Mouse (Mus musculus) heart, postnatal 36 days (tissue): ENCODE results near the gene Pik3r6. TPM values are rescaled to one million over a fixed set of nuclear protein-coding genes. Genes with fewer than 3 reads are reported as not detected.

Experiments
- DNase-seq, 2 experiments: peaks; one replicate each; pipeline ENCODE4 v3.0.0; 2021 to 2022
- intact Hi-C: fragments of 180-260 bp; cut with DNase I; formaldehyde crosslinking; loops from one replicate; pipeline ENCODE4 v1.15.1; 2025
- total RNA-seq, 2 experiments: library from RNA; stranded (reverse); gene quantifications; 2 replicates each; pipeline ENCODE4 v1.2.3; 2021

Pik3r6 gene
- total RNA-seq, 2 experiments from 2014 or later = 4.6 to 6.3 TPM

DNA sequence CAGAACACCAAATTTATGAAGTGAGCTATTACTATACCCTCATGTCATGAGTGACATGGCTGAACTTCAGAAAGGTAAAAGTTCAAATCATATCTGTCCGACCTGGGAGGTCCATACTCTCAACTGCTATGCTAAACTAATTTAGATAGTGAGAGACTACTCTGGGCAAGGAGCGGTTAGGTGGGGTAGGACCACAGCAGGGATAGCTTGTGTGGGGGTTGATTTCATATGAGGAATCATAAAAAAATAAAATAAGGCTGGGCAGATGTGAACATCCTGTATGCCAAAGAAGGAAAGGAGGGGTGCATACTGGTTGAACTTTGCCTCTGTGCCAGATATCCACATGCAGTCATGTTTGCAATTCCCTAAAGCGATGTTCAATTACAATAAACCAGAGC lies 62.2 kb downstream of the Pik3r6 start:
- no peak for DNase-seq
- intact Hi-C loops = loop anchor here (5.0 kb wide), 1 partner anchor 162 kb away; no protein-coding TSS in a partner anchor

DNA sequence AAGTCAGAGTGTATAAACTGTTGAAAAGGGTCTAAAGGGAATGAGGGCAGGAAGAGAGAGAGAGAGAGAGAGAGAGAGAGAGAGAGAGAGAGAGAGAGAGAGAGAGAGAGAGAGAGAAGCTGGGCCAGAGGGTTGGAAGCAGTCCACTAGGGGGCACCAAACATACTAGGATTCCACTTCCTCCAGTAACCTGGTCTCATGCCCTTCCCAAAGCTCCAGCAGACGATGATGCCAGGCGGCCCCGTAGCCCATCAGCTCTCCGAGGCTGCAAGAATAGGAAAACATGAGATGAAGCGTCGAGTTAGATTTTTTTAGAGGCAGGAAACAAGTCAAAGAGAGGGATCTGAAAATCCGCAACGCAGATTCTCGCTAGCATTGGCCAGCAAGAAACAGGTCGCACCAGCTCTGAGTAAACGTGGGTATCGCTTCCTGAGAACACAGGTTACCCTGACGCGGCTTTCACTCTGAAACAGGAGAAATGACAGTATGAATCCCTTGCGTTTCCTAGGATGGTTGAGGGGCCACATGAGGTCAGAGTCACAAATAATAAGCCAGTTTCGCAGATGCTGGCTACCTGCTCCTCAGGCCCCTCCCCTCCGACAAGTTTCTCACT lies 63.7 kb downstream of the Pik3r6 start:
- intact Hi-C loops = loop anchor here (2.0 to 5.0 kb wide), 3 partner anchors 161 to 308 kb away; no protein-coding TSS in a partner anchor
- DNase-seq = peak; percentile 68 to 76

DNA sequence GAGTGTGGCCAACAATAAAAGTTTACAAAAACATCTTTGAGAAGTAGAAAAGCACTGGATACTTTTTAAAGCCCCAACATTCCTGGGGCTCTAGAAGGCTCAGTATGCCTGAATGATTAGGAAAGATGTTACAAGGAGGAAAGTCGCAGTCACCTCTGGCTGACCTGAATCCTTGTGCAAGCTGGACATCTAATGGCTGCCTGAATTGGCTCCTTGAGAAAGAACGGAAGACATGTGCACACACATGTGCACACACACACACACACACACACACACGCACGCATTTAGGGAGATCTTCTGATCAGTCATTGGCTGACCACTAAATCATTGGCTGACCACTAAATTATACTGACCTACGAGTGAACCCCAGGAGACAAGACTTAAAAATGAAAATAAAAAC lies 68.0 kb downstream of the Pik3r6 start:
- DNase-seq = no peak
- intact Hi-C loops = no loop called here

DNA sequence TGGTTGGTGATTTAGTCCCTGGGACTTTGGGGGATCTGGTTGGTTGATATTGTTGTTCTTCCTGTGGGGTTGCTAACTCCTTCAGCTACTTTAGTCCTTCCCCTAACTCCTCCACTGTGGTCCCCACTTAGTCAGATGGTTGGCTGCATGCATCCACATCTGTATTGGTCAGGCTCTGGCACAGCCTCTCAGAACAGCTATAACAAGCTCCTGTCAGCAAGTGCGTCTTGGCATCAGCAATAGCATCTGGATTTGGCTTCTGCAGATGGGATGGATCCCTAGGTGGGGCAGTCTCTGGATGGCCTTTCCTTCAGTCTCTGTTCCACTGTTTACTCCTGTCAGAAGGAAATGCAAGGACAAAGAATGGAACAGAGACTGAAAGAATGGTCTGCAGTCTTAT lies 74.3 kb downstream of the Pik3r6 start:
- intact Hi-C loops = no loop called here
- no peak for DNase-seq

DNA sequence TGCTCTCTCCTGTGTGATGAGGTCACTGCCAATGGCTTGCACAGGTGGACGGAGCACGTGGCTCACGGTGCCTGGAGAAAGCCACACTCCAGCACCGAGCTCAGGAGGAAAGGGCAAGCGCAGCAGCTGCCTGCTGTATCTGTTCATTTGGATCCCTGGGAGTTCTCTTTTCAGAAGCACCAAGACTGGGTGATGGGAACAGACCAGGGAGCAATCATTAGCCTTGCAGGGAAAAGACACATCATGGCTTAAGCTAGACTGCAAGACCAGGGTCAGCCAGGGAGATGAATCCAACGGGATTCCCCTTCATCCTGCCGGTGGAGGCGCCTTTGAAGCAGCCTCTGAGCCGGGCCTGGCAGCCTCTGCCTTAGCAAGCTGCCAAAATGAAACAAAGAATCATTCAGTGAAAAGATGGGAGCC lies 76.7 kb downstream of the Pik3r6 start:
- DNase-seq = peak in 1 of 2 experiments; percentile 25
- intact Hi-C loops = no loop called here

DNA sequence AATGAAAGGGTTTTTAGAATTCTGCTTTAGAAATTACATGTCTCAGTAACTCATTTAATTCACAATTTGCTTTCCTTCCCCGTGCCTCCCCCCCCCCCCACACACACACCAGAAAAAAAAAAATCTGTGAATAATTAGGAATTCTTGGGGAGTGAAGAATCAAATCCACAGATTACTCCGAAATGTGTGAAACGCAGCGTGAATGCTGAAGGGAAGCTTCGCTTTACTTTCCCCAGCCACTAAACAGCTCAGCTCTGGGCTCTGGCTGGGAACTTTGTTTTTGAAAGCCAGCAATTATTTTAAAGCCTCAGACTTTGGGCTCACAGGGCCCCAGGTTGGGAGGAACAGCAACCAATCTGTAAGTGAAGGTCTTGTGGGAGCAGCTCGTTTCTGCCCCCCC lies 77.7 kb downstream of the Pik3r6 start:
- DNase-seq = no peak
- intact Hi-C loops = no loop called here

DNA sequence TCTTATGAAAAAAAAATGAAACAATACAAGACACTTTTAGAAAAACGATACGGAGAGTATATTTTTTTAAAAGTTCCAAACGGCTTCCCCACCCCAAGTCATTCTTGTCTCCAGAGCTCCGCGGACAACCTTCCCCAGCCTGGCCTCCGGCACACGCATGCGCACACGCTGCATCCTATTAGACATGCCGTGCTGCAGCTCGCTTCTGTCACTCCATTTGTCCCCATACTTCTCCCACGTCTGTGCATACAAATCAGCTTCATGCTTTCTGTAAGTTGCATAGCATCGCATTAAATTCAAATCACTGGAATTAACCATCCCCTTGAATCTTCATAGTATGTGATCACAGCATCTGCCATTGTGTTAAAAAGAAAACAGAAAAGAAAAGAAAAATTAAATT lies 80.4 kb downstream of the Pik3r6 start:
- intact Hi-C loops = no loop called here

DNA sequence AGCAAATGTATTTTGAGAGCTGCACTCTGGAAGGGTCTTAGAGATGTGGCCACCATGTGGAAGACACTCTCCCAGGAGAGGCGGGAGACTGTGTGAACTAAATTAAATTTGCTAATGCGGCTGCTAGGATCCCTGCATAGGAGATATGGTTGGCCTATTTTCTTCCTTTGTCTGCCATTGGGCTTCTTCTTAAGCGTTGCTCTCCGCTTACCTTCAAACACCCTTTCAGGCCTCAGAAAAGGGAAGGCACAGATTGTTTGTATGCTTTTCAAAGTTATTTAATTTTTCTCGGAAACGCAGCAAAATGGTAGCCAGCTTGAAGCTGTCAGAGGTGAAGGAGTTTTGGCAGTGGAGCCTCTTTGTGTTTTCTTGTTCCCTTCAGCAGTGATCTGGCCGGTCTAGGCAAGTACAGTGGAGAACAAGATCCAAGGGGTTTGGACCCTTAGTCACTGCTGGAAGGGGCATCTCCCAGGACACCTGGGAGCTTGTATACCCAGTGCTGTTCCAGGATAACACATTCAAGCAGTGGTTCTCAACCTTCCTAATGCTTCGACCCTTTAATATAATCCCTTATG lies 81.2 kb downstream of the Pik3r6 start:
- intact Hi-C loops = no loop called here
- DNase-seq = peak in 1 of 2 experiments; percentile 31

More for the DNA sequence above, 80.4 kb downstream of the Pik3r6 start:
- no peak for DNase-seq

DNA sequence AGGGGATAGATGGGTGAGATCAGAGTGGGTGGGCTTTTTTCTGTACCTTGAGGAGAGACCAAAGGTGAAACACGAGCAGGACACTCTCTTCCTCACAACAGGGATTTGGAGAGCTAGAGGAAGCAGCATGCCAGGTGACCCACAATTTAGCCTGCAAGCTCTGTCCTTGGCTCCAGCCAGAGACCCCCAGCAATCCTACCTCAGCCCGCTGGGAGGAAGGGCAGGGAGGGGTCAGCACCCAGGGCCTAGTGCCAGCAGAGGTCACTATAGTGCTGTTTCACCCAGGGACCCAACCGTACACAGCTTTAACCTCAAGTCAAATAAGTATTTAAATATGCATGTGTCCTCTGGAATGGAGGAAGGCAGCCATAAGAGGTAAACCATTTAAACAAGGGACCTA lies 83.1 kb downstream of the Pik3r6 start:
- intact Hi-C loops = loop anchor here (2.0 to 5.0 kb wide), 2 partner anchors 136 to 221 kb away; no protein-coding TSS in a partner anchor
- DNase-seq = peak in 1 of 2 experiments; percentile 20

DNA sequence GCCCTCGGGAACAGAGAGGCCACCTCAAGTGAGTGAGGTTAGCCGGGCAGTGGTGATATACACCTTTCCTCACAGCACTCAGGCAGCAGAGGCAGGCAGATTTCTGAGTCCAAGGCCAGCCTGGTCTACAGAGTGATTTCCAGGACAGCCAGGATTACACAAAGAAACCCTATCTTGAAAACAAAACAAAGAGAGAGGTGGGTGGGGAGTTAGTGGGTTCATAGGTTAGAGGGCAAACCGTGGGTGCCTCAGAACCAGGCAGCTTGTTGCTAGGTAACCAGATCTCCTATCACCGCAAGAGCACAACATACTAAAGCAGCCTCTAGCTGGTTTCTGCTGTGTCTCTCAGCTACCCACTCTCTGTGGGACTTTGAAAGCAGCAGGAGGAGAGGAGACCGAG lies 83.9 kb downstream of the Pik3r6 start, which contains the start of gene Ccdc42:
Ccdc42 (plus strand) TSS at position 301 of the 400 bp plus-strand sequence.
- intact Hi-C loops = loop anchor here (2.0 to 5.0 kb wide), 2 partner anchors 136 to 220 kb away; no protein-coding TSS in a partner anchor
- no peak for DNase-seq

DNA sequence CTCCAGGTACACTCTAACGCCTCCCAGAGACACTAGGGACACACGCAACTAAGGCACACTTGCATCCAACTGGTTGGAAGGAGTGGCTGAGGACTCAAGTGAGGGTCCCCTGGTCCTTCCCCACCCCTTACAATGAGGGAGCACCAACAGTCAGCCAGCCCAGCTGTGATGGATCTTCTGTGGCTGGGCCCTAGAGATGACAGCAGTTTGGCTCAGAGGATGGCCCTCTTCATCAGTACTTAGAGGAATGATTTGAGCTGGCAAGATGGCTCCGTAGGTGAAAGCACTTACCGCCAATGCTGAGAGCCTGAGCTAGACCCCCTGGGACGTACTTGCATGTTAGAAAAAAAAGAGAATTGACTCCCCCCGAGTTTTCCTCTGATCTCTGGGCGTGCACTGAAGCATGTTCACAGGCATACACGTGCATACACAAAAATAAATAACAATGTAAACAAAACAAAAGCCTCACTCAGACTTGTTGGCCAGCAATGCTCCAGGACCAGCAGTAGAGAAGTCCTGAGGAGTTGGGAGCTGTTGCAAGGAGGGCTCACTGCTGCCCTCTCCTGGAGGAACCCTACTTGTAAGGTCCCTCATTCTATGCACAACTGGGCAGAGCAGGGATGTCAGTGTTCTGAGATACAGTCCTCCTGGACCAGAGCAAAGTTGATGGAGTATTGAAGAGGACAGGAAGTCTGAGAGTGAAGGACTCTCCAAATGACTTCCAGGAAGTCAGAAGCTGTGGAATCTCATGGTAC lies 86.4 kb downstream of the Pik3r6 start:
- intact Hi-C loops = loop anchor here (5.0 kb wide), 1 partner anchor 133 kb away; no protein-coding TSS in a partner anchor
- DNase-seq = peak; percentile 81 to 89

DNA sequence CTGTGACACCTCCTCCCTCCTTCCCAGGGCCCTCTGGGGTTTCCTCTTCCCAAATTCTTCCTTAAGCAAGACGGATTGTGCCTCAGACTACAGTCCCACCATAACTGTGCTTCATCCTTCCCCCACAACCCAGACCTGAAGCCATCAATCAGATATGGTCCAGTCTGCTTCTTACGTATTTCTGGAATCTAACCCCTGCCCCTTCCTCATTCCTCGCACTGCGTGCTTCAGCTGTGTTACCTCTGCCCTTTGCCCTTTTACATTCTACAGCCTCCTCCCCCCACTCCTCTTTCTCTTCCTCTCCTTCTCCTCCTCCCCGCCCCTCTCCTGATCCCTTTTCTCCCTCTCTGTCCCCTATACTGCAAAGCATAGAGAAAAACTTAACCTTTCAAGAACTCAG lies 88.9 kb downstream of the Pik3r6 start:
- DNase-seq = no peak
- intact Hi-C loops = no loop called here

DNA sequence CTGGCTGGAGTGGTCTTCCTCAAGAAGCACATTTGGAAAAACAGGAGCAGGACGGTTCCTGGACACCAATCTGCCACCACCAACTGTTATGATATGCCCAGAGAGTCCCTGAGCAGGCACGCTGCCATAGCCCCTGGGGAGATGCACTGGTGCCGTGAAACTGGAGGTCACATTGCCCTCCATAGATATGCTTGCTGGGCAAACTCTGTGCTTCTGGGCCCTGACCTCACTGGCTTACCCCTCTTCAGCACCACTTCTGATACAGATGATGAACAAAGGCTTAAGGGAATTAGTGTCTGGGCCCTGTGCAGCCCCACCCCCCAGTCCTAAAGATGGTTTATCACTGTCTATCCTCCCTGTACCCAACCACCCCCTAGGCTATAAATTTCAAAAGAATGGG lies 90.4 kb downstream of the Pik3r6 start:
- no peak for DNase-seq
- intact Hi-C loops = no loop called here

DNA sequence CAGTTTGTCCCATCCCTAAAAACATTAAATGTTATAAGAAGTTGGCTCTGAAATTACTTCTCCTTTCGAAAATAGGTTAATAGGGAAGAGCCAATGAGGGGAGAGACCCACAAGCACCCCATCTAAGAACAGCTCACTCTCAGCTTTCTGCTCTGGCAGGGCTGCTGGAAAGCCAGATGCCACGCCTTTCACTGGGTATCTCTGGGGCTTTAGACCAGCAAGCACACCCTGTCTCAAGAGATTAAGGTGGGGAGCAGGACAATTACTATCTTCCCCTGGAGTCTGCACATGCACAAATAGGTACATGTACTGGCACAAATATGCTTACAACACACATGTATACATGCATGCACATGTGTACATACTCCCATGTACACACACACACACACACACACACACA lies 95.1 kb downstream of the Pik3r6 start:
- intact Hi-C loops = no loop called here
- DNase-seq = no peak

DNA sequence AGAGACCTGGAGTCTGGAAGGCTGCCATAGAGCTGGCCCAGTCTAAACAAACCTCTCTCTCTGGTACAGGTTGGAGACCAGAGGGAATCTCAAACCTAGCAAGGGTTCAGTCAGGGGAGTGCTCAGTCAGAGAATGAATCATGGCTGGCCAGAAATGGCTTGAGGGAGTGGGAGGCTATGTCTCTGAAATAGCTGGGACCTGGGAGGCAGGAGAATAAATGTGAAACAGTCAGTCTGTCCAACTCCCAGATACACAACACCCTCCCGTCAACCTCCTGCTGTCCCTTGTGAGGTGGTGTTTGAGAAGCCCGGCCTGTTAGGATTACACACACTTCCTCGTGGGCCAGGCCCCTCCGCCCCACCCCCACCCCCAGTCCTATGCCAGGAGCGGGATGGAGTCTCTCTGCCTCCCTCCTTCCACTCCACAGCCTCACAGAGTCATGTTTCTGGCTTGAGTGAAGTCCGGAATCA lies 97.8 kb downstream of the Pik3r6 start:
- no peak for DNase-seq
- intact Hi-C loops = no loop called here

DNA sequence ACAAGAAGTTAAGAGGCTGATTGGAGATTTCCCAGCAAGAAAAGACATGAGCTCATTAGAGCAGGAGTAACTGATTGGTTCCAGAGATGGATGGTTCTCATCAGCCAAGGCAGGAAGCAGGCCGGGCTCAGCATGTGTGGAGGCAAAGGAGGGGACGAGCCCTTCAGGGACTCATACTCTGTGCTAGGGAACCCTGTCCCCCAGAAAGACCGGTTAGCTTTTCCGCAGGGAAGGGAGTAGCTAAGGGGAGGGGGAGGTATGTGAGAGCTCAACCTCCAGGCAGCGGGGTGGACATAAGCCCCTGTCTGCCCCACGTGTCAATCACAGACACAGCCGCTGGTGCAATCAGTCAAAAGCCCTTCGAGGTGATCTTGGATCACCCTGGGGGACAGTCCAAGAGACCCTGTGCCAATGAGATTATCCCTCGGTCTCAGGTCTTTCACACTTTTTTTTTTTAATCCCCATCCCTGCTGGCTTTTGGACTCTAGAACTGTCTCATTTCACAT lies 98.7 kb downstream of the Pik3r6 start:
- intact Hi-C loops = no loop called here
- peak in 1 of 2 experiments; percentile 23 for DNase-seq

Other genes with a start within 250 kb of the Pik3r6 start
- gene Ntn1, start 102.2 kb upstream of the Pik3r6 start, total RNA-seq = 10 to 100 TPM; 55.4 to 61.8 TPM
- gene Pik3r5, start 70.9 kb upstream of the Pik3r6 start, total RNA-seq = 1 to 10 TPM in 1 of 2 experiments, under 1 TPM in 1; 0.67 to 1.7 TPM
- gene Mfsd6l, start 53.2 kb downstream of the Pik3r6 start, total RNA-seq = not detected
- gene Ccdc42, start 84.0 kb downstream of the Pik3r6 start, total RNA-seq = not detected
- 10 to 100 TPM; 23.0 to 26.4 TPM for gene Myh10, start 188.5 kb downstream of the Pik3r6 start, total RNA-seq